Mouse (Mus musculus) midbrain, embryonic 16.5 days (tissue): ENCODE results near the gene Olah. TPM values are rescaled to one million over a fixed set of nuclear protein-coding genes. Genes with fewer than 3 reads are reported as not detected.
A peak's percentile ranks its signal among the peaks of the same experiment; 100 is the strongest.

Source experiments
- ATAC-seq: fragments of 200-750 bp; cut with Nextera tagmentation; 2 replicates; pipeline ENCODE4 v1.8.0; 2017; ENCODE audit warnings: moderate TSS enrichment
- H3K27ac ChIP-seq: fragments of 300-500 bp; sonication (generic); 2 replicates; pipeline ENCODE4 v1.5.1; 2014; ENCODE audit warnings: mild to moderate bottlenecking, low read length, mixed read lengths
- H3K27me3 ChIP-seq: fragments of 300-500 bp; sonication (generic); 2 replicates; pipeline ENCODE4 v1.6.1; 2014; ENCODE audit warnings: low read depth, low read length, mixed read lengths; ENCODE audit not compliant: control insufficient read depth, insufficient read depth
- H3K36me3 ChIP-seq: fragments of 300-500 bp; sonication (generic); 2 replicates; pipeline ENCODE4 v1.6.1; 2014; ENCODE audit warnings: mild to moderate bottlenecking, low read length, moderate library complexity, mixed read lengths; ENCODE audit not compliant: control insufficient read depth, insufficient read depth
- H3K4me1 ChIP-seq: fragments of 300-500 bp; sonication (generic); 2 replicates; pipeline ENCODE4 v1.6.1; 2014; ENCODE audit warnings: mild to moderate bottlenecking, low read length, mixed read lengths; ENCODE audit not compliant: control insufficient read depth, insufficient read depth
- H3K4me2 ChIP-seq: fragments of 300-500 bp; sonication (generic); 2 replicates; pipeline ENCODE4 v1.6.1; 2014; ENCODE audit warnings: mild to moderate bottlenecking, low read length, mixed read lengths
- H3K4me3 ChIP-seq: fragments of 300-500 bp; sonication (generic); 2 replicates; pipeline ENCODE4 v1.5.1; 2014; ENCODE audit warnings: low read depth, mild to moderate bottlenecking, low read length, moderate library complexity, mixed read lengths
- H3K9ac ChIP-seq: fragments of 300-500 bp; sonication (generic); 2 replicates; pipeline ENCODE4 v1.6.1; 2014; ENCODE audit warnings: low read depth, low read length, mixed read lengths
- H3K9me3 ChIP-seq: fragments of 300-500 bp; sonication (generic); replicated peaks from 2 replicates; pipeline ENCODE4 v1.6.1; 2014; ENCODE audit warnings: mild to moderate bottlenecking, low read length, mixed read lengths; ENCODE audit not compliant: control insufficient read depth, poor library complexity, severe bottlenecking
- WGBS: fragments of 180-500 bp; shearing (Covaris S2); extraction: QIAGEN DNeasy Blood & Tissue Kit; methylation state at CpG from one replicate; pipeline ENCODE4 v1.1.7; 2014; 5-methylcytosine and 5-hydroxymethylcytosine counted together
- polyA plus RNA-seq: library from polyadenylated mRNA; unstranded; fragments of >200 nt; fragmentation: Nextera tagmentation; extraction: Ambion mirVana; gene quantifications from 2 replicates; pipeline ENCODE4 v1.2.1, GENCODE M21; 2015

Gene Olah
- polyA plus RNA-seq, 1 experiment from 2014 or later = 0.13 TPM

DNA sequence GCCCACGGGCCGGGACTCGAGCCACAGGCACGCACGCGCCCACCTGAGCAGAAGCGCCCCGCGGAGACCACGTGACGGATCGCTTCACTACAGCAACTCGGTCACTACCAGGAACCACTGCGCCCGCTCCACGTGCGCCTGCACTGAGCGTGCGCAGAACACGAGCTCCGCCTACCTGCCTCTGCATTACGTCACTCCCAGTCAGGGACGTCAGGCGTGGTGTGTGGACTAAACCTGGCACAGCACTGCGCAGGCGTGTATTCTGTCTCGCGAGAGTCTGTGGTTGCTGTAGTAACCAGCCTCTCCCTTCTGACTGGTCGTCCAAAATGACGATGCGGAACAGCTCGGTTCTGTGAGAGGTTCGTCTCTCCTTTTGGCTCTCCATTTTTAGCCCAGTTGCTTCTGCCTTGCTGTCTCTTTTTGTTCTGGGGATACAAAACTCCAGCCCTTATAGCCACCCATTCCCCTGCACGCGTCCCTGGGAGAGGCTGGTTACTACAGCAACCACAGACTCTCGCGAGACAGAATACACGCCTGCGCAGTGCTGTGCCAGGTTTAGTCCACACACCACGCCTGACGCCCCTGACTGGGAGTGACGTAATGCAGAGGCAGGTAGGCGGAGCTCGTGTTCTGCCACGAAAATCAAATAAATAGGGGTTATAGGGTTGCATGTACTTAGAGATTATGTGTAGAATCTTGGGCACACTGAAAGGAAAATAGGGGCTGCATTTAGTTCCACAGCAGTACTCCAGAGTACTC, 64.3 kb downstream of the Olah start, which contains the start of gene Rpp38:
TSS of gene Rpp38 (minus strand) at position 160 of the 759 bp plus-strand sequence.
- H3K27me3 ChIP-seq = no peaks in the 10 kb centered on the region; the same call in 1 of the 2 replicates
- H3K27ac ChIP-seq = peak within 1 kb of the TSS; percentile 87
- peaks cover 15% of the 10 kb centered on the region for H3K36me3 ChIP-seq
- ATAC-seq = peak; percentile 98
- peak within 1 kb of the TSS; percentile 75 for H3K4me2 ChIP-seq
- peak within 1 kb of the TSS; percentile 54 for H3K4me3 ChIP-seq
- peak within 1 kb of the TSS; percentile 67 for H3K9ac ChIP-seq
- H3K4me1 ChIP-seq = peaks cover 20% of the 10 kb centered on the region
- WGBS = 0% methylated on average over 45 of the region's 45 CpGs
- H3K9me3 ChIP-seq = no peaks in the 10 kb centered on the region

DNA sequence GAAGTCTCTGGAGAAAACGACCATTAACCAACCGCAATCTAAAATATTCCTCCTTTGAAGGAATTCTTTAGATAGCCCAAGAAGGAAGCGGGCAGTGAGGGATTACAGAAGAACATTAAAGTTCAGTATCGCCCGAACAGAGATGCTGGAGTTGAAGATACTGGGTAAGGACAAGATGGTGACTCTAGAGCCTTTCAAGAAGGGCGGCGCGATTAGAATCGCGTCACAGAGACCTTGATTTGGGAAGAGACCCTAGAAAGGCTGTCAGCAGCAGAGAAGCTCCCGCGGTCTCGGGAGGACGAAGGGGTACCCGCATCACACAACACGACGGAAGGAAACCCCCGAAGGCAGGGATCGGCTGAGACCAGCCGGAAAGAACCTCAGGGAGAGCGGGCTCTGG, 65.0 kb downstream of the Olah start:
- Histone ChIP-seq H3K4me2 (peak overlapping the region; percentile 75), H3K36me3 (peaks cover 15% of the 10 kb centered on the region), H3K4me1 (peaks cover 20% of the 10 kb centered on the region), H3K27ac (peak overlapping the region; percentile 73), H3K4me3 (peak overlapping the region; percentile 54), H3K9ac (peak overlapping the region; percentile 67), H3K9me3 (no peaks in the 10 kb centered on the region), H3K27me3 (no peaks in the 10 kb centered on the region)
- no peak for ATAC-seq
- 2% methylated on average over 21 of the region's 21 CpGs for WGBS

GRCm38 (mm10) chr2:3331071-3331703, 65.8 kb downstream of the Olah start:
- Histone ChIP-seq H3K27me3 (no peaks in the 10 kb centered on the region), H3K9me3 (no peaks in the 10 kb centered on the region), H3K4me1 (peaks cover 18% of the 10 kb centered on the region), H3K4me3 (peak overlapping the region; percentile 54), H3K27ac (no peak overlapping the region), H3K9ac (peak overlapping the region; percentile 67), H3K4me2 (peak overlapping the region; percentile 75), H3K36me3 (peaks cover 18% of the 10 kb centered on the region)
- 84% methylated on average over 5 of the region's 5 CpGs for WGBS
- ATAC-seq = no peak

- no peak overlapping the region for H3K27ac ChIP-seq
- no peaks in the 10 kb centered on the region for H3K27me3 ChIP-seq
- H3K36me3 ChIP-seq = peaks cover 45% of the 10 kb centered on the region
- H3K4me3 ChIP-seq = no peak overlapping the region
- H3K9ac ChIP-seq = no peak overlapping the region
- no peaks in the 10 kb centered on the region; the same call in 1 of the 2 replicates for H3K9me3 ChIP-seq
- H3K4me2 ChIP-seq = no peak overlapping the region
- WGBS = 30% methylated on average over 1 of the region's 1 CpGs
- H3K4me1 ChIP-seq = peaks cover 10% of the 10 kb centered on the region
- ATAC-seq = no peak
Measured at GRCm38 (mm10) chr2:3327351-3327750, 69.7 kb downstream of the Olah start.

DNA sequence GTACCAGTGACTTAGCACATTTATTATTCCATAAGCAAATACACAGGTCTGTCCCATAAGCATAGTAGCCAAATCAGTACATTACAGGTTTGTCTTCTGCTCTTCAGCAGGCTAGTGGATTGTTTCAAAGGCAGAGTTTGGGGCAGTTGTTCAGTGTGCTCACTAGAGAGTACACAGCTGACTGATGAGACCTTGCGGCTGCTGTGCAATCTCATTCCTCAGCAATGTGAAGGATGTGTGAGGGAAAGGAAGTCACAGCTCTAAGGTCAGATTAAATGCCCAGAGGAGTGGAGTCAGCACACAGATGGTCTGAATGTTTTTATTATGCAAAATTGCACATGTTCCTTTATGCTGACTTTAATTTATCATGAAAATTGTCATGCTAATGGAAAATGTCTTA, 70.5 kb downstream of the Olah start:
- no peak overlapping the region for H3K9ac ChIP-seq
- H3K27me3 ChIP-seq = no peaks in the 10 kb centered on the region
- no peak overlapping the region for H3K27ac ChIP-seq
- no peak overlapping the region for H3K4me2 ChIP-seq
- no peak for ATAC-seq
- H3K36me3 ChIP-seq = peaks cover 49% of the 10 kb centered on the region
- H3K4me3 ChIP-seq = no peak overlapping the region
- H3K9me3 ChIP-seq = no peaks in the 10 kb centered on the region; the same call in 1 of the 2 replicates
- peaks cover 7% of the 10 kb centered on the region for H3K4me1 ChIP-seq
- 78% methylated on average over 1 of the region's 1 CpGs for WGBS

- 97% methylated on average over 7 of the region's 7 CpGs for WGBS
- H3K4me1 ChIP-seq = no peaks in the 10 kb centered on the region
- H3K27ac ChIP-seq = no peak overlapping the region
- H3K4me3 ChIP-seq = no peak overlapping the region
- no peak for ATAC-seq
- H3K9me3 ChIP-seq = no peaks in the 10 kb centered on the region; the same call in 1 of the 2 replicates
- H3K27me3 ChIP-seq = no peaks in the 10 kb centered on the region
- H3K4me2 ChIP-seq = no peak overlapping the region
- H3K9ac ChIP-seq = no peak overlapping the region
- peaks cover 52% of the 10 kb centered on the region for H3K36me3 ChIP-seq
Measured at GRCm38 (mm10) chr2:3324381-3325130, 72.5 kb downstream of the Olah start.

GRCm38 (mm10) chr2:3323132-3323531, 73.9 kb downstream of the Olah start:
- H3K36me3 ChIP-seq = peaks cover 45% of the 10 kb centered on the region
- no peak overlapping the region for H3K4me2 ChIP-seq
- no peak overlapping the region for H3K9ac ChIP-seq
- no peaks in the 10 kb centered on the region; the same call in 1 of the 2 replicates for H3K9me3 ChIP-seq
- no peak overlapping the region for H3K4me3 ChIP-seq
- no peaks in the 10 kb centered on the region for H3K4me1 ChIP-seq
- H3K27me3 ChIP-seq = no peaks in the 10 kb centered on the region
- no peak for ATAC-seq
- no peak overlapping the region for H3K27ac ChIP-seq
- WGBS = 91% methylated on average over 2 of the region's 2 CpGs

GRCm38 (mm10) chr2:3305426-3306025, 91.5 kb downstream of the Olah start:
- Histone ChIP-seq H3K36me3 (peaks cover 13% of the 10 kb centered on the region), H3K27ac (no peak overlapping the region), H3K4me3 (no peak overlapping the region), H3K4me1 (no peaks in the 10 kb centered on the region), H3K9ac (no peak overlapping the region), H3K4me2 (no peak overlapping the region), H3K27me3 (no peaks in the 10 kb centered on the region), H3K9me3 (no peaks in the 10 kb centered on the region)
- 87% methylated on average over 3 of the region's 3 CpGs for WGBS
- no peak for ATAC-seq
